17 mouse cellular contexts compared by ENCODE assay signal in the genomic region with DNA sequence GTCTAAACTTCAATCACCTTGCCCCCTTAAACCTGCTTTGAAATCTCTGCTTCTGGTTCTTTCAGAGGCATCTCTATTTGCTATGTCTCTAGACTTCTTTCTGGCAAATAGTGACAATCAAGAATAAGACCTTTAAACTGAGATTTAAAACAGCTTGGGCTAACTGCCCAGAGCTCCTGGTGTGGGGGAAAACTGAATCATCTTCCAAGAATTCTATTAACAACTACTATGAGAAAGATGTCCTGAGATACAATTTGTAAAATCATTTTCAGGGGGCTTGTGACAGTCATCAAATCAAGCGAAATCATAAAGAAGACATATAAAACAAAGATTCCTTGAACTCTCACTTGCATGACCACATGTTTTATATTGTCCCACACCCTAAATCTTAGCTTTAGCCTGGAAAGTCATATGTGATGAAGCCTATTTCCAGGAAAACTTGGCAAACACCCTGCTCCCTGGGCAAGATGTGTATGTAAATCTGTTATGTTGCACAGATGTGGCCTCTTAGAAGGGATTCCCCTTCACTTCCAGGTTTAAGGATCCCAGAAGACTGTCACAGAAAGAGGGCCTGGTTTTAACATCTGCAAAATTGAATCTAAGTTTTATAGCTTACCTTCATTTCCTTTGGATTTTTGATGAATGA.
"Had no signal": no experiment of that assay in that cellular context is flagged by ENCODE, and none has a peak within 500 bp of the region (broad histone marks: within the 10 kb centered on the region; RNA-seq: fewer than 3 reads in every experiment).

No protein-coding gene starts in this region.

- H3K4me3 ChIP-seq: liver, embryonic 13.5 days; lung, embryonic 15.5 days; midbrain, embryonic 12.5 days; midbrain, embryonic 15.5 days; neural tube, embryonic 12.5 days; neural tube, embryonic 15.5 days; stomach, embryonic 15.5 days had no signal

- H3K4me1 ChIP-seq: liver, embryonic 13.5 days; lung, embryonic 15.5 days; midbrain, embryonic 12.5 days; midbrain, embryonic 15.5 days; neural tube, embryonic 12.5 days; neural tube, embryonic 15.5 days; stomach, embryonic 15.5 days had no signal

- H3K27me3 ChIP-seq: liver, embryonic 13.5 days; lung, embryonic 15.5 days; midbrain, embryonic 12.5 days; midbrain, embryonic 15.5 days; neural tube, embryonic 12.5 days; neural tube, embryonic 15.5 days; stomach, embryonic 15.5 days had no signal

- H3K27ac ChIP-seq: liver, embryonic 13.5 days; lung, embryonic 15.5 days; macrophage; midbrain, embryonic 12.5 days; midbrain, embryonic 15.5 days; neural tube, embryonic 12.5 days; neural tube, embryonic 15.5 days; stomach, embryonic 15.5 days had no signal

- DNase-seq: kidney, adult 18-20 months; kidney, adult 9 months; kidney, postnatal 14 days; kidney, postnatal 4 days; liver, embryonic 13.5 days; lung, postnatal 14 days; right cerebral cortex, adult 18-20 months; right cerebral cortex, postnatal 25 days; spleen, adult 18-20 months; thymus, postnatal 25 days had no signal

- H3K9me3 ChIP-seq: liver, embryonic 13.5 days; lung, embryonic 15.5 days; midbrain, embryonic 12.5 days; midbrain, embryonic 15.5 days; neural tube, embryonic 12.5 days; neural tube, embryonic 15.5 days; stomach, embryonic 15.5 days had no signal

- H3K9ac ChIP-seq: liver, embryonic 13.5 days; lung, embryonic 15.5 days; midbrain, embryonic 12.5 days; midbrain, embryonic 15.5 days; neural tube, embryonic 12.5 days; neural tube, embryonic 15.5 days; stomach, embryonic 15.5 days had no signal

- ATAC-seq: midbrain, embryonic 15.5 days had no signal

- H3K4me2 ChIP-seq: liver, embryonic 13.5 days; lung, embryonic 15.5 days; midbrain, embryonic 12.5 days; midbrain, embryonic 15.5 days; neural tube, embryonic 12.5 days; neural tube, embryonic 15.5 days; stomach, embryonic 15.5 days had no signal

- H3K36me3 ChIP-seq: liver, embryonic 13.5 days; lung, embryonic 15.5 days; midbrain, embryonic 12.5 days; midbrain, embryonic 15.5 days; neural tube, embryonic 12.5 days; neural tube, embryonic 15.5 days; stomach, embryonic 15.5 days had no signal
